Mouse (Mus musculus): ENCODE results near the gene Inf2. TPM values are rescaled to one million over a fixed set of nuclear protein-coding genes. Genes with fewer than 3 reads are reported as not detected.

Inf2 gene
- polyA plus RNA-seq, 1 experiment = 26.3 TPM

GRCm38 (mm10) chr12:112631472-112631871 is 42.9 kb downstream of the Inf2 start:
- no peak for TF ChIP-seq CTCF (IDR thresholded peaks at IDR 0.05; ENCODE audit: borderline replicate concordance, control insufficient read depth, extremely low read depth, insufficient read depth, low read length, poor library complexity)
- TF ChIP-seq POLR2A (IDR thresholded peaks at IDR 0.05; ENCODE audit: control insufficient read depth, extremely low read depth, insufficient read depth, low read length, poor library complexity) = no peak
- Histone ChIP-seq H3K27me3 (ENCODE audit: control insufficient read depth, insufficient read depth, low read length) (no peaks in the 10 kb centered on the region), H3K36me3 (ENCODE audit: control insufficient read depth, insufficient read depth, low read length) (no peaks in the 10 kb centered on the region), H3K27ac (ENCODE audit: control insufficient read depth, insufficient read depth, low read length) (no peak overlapping the region), H3K4me3 (ENCODE audit: control insufficient read depth, insufficient read depth, low read length) (no peak overlapping the region), H3K4me1 (replicated peaks; ENCODE audit: control insufficient read depth, insufficient read depth, low read length) (peaks cover 29% of the 10 kb centered on the region)
- WGBS = 57% methylated on average over 1 of the region's 1 CpGs
- DNase-seq = no peak

- DNase-seq = no peak
- no peaks in the 10 kb centered on the region for H3K27me3 ChIP-seq (ENCODE audit: control insufficient read depth, insufficient read depth, low read length)
- H3K36me3 ChIP-seq (ENCODE audit: control insufficient read depth, insufficient read depth, low read length) = no peaks in the 10 kb centered on the region
- 95% methylated on average over 11 of the region's 11 CpGs for WGBS
- peaks cover 28% of the 10 kb centered on the region for H3K4me1 ChIP-seq (replicated peaks; ENCODE audit: control insufficient read depth, insufficient read depth, low read length)
- TF ChIP-seq POLR2A (IDR thresholded peaks at IDR 0.05; ENCODE audit: control insufficient read depth, extremely low read depth, insufficient read depth, low read length, poor library complexity) (no peak), CTCF (IDR thresholded peaks at IDR 0.05; ENCODE audit: borderline replicate concordance, control insufficient read depth, extremely low read depth, insufficient read depth, low read length, poor library complexity) (no peak)
- no peak overlapping the region for H3K4me3 ChIP-seq (ENCODE audit: control insufficient read depth, insufficient read depth, low read length)
- H3K27ac ChIP-seq (ENCODE audit: control insufficient read depth, insufficient read depth, low read length) = no peak overlapping the region
Measured at GRCm38 (mm10) chr12:112632084-112632777, 43.6 kb downstream of the Inf2 start.

GRCm38 (mm10) chr12:112632907-112633306 is 44.3 kb downstream of the Inf2 start:
- TF ChIP-seq POLR2A (IDR thresholded peaks at IDR 0.05; ENCODE audit: control insufficient read depth, extremely low read depth, insufficient read depth, low read length, poor library complexity) = no peak
- no peak for TF ChIP-seq CTCF (IDR thresholded peaks at IDR 0.05; ENCODE audit: borderline replicate concordance, control insufficient read depth, extremely low read depth, insufficient read depth, low read length, poor library complexity)
- no peaks in the 10 kb centered on the region for H3K36me3 ChIP-seq (ENCODE audit: control insufficient read depth, insufficient read depth, low read length)
- no peak for DNase-seq
- H3K4me1 ChIP-seq (replicated peaks; ENCODE audit: control insufficient read depth, insufficient read depth, low read length) = peaks cover 24% of the 10 kb centered on the region
- H3K4me3 ChIP-seq (ENCODE audit: control insufficient read depth, insufficient read depth, low read length) = no peak overlapping the region
- no peak overlapping the region for H3K27ac ChIP-seq (ENCODE audit: control insufficient read depth, insufficient read depth, low read length)
- H3K27me3 ChIP-seq (ENCODE audit: control insufficient read depth, insufficient read depth, low read length) = no peaks in the 10 kb centered on the region
- WGBS = 71% methylated on average over 5 of the region's 5 CpGs

- Histone ChIP-seq H3K36me3 (ENCODE audit: control insufficient read depth, insufficient read depth, low read length) (no peaks in the 10 kb centered on the region), H3K27me3 (ENCODE audit: control insufficient read depth, insufficient read depth, low read length) (no peaks in the 10 kb centered on the region), H3K4me3 (ENCODE audit: control insufficient read depth, insufficient read depth, low read length) (no peak overlapping the region), H3K4me1 (replicated peaks; ENCODE audit: control insufficient read depth, insufficient read depth, low read length) (peaks cover 16% of the 10 kb centered on the region), H3K27ac (ENCODE audit: control insufficient read depth, insufficient read depth, low read length) (no peak overlapping the region)
- no peak for DNase-seq
- TF ChIP-seq POLR2A (IDR thresholded peaks at IDR 0.05; ENCODE audit: control insufficient read depth, extremely low read depth, insufficient read depth, low read length, poor library complexity) = no peak
- no peak for TF ChIP-seq CTCF (IDR thresholded peaks at IDR 0.05; ENCODE audit: borderline replicate concordance, control insufficient read depth, extremely low read depth, insufficient read depth, low read length, poor library complexity)
- 84% methylated on average over 9 of the region's 9 CpGs for WGBS
Measured at GRCm38 (mm10) chr12:112633686-112634085, 45.1 kb downstream of the Inf2 start.

GRCm38 (mm10) chr12:112639526-112639925 is 50.9 kb downstream of the Inf2 start:
- H3K27me3 ChIP-seq (ENCODE audit: control insufficient read depth, insufficient read depth, low read length) = no peaks in the 10 kb centered on the region
- no peak overlapping the region for H3K4me3 ChIP-seq (ENCODE audit: control insufficient read depth, insufficient read depth, low read length)
- H3K36me3 ChIP-seq (ENCODE audit: control insufficient read depth, insufficient read depth, low read length) = no peaks in the 10 kb centered on the region
- no peak overlapping the region for H3K27ac ChIP-seq (ENCODE audit: control insufficient read depth, insufficient read depth, low read length)
- DNase-seq = no peak
- TF ChIP-seq CTCF (IDR thresholded peaks at IDR 0.05; ENCODE audit: borderline replicate concordance, control insufficient read depth, extremely low read depth, insufficient read depth, low read length, poor library complexity) (no peak), POLR2A (IDR thresholded peaks at IDR 0.05; ENCODE audit: control insufficient read depth, extremely low read depth, insufficient read depth, low read length, poor library complexity) (no peak)
- peaks cover 13% of the 10 kb centered on the region for H3K4me1 ChIP-seq (replicated peaks; ENCODE audit: control insufficient read depth, insufficient read depth, low read length)
- WGBS = 49% methylated on average over 10 of the region's 10 CpGs

GRCm38 (mm10) chr12:112643126-112643525 is 54.5 kb downstream of the Inf2 start:
- H3K36me3 ChIP-seq (ENCODE audit: control insufficient read depth, insufficient read depth, low read length) = no peaks in the 10 kb centered on the region
- no peak overlapping the region for H3K4me3 ChIP-seq (ENCODE audit: control insufficient read depth, insufficient read depth, low read length)
- H3K27me3 ChIP-seq (ENCODE audit: control insufficient read depth, insufficient read depth, low read length) = no peaks in the 10 kb centered on the region
- H3K4me1 ChIP-seq (replicated peaks; ENCODE audit: control insufficient read depth, insufficient read depth, low read length) = peaks cover 28% of the 10 kb centered on the region
- H3K27ac ChIP-seq (ENCODE audit: control insufficient read depth, insufficient read depth, low read length) = no peak overlapping the region
- DNase-seq = no peak
- TF ChIP-seq POLR2A (IDR thresholded peaks at IDR 0.05; ENCODE audit: control insufficient read depth, extremely low read depth, insufficient read depth, low read length, poor library complexity) (no peak), CTCF (IDR thresholded peaks at IDR 0.05; ENCODE audit: borderline replicate concordance, control insufficient read depth, extremely low read depth, insufficient read depth, low read length, poor library complexity) (no peak)
- 96% methylated on average over 6 of the region's 6 CpGs for WGBS

All from thymus, adult 2 months (tissue).